Mouse (Mus musculus) splenic B cell, adult 2 months (primary cell): ENCODE measurements around the gene Rnf43.

Source experiments
- DNase-seq: peaks from one replicate; pipeline ENCODE4 v3.0.0-alpha.2; 2011; ENCODE audit warnings: low read depth, low spot score
- H3K27me3 ChIP-seq: 2 replicates; pipeline ENCODE4 v1.6.1; 2012; ENCODE audit warnings: mild to moderate bottlenecking, low read length, moderate library complexity, mixed read lengths; ENCODE audit not compliant: control insufficient read depth, poor library complexity, insufficient read depth, severe bottlenecking
- H3K36me3 ChIP-seq: 2 replicates; pipeline ENCODE4 v1.6.1; 2012; ENCODE audit warnings: mild to moderate bottlenecking, low read length, moderate library complexity, mixed read lengths; ENCODE audit not compliant: control insufficient read depth, poor library complexity, insufficient read depth, severe bottlenecking

Gene Rnf43

DNA sequence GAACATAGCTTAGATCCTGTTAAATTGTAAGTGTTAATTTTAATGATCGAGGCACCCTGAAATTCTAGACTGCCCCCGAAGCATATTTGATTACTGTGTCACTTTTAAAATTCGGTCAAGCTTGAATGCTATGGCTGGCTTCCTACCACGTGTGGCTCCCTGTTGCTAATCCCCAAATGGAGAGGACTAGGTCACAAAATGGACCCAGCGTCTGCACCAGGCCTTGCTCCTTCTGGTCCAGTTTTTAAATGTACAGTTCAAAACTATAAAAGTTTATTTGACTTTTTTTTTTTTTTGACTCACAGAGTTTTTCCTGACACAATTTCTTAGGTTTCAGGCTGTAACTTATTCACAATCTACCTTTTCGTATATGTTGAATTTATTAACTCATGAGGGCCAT, 2.7 kb downstream of the Rnf43 start:
- Histone ChIP-seq H3K36me3 (no peaks in the 10 kb centered on the region), H3K27me3 (no peaks in the 10 kb centered on the region)
- no peak for DNase-seq

- Histone ChIP-seq H3K27me3 (no peaks in the 10 kb centered on the region), H3K36me3 (no peaks in the 10 kb centered on the region)
- no peak for DNase-seq
Observed at GRCm38 (mm10) chr11:87665658-87666057, 3.1 kb downstream of the Rnf43 start.

- H3K27me3 ChIP-seq: no peaks in the 10 kb centered on the region
- no peaks in the 10 kb centered on the region for H3K36me3 ChIP-seq
- DNase-seq: no peak
Observed at GRCm38 (mm10) chr11:87666256-87667035, 3.9 kb downstream of the Rnf43 start.

DNA sequence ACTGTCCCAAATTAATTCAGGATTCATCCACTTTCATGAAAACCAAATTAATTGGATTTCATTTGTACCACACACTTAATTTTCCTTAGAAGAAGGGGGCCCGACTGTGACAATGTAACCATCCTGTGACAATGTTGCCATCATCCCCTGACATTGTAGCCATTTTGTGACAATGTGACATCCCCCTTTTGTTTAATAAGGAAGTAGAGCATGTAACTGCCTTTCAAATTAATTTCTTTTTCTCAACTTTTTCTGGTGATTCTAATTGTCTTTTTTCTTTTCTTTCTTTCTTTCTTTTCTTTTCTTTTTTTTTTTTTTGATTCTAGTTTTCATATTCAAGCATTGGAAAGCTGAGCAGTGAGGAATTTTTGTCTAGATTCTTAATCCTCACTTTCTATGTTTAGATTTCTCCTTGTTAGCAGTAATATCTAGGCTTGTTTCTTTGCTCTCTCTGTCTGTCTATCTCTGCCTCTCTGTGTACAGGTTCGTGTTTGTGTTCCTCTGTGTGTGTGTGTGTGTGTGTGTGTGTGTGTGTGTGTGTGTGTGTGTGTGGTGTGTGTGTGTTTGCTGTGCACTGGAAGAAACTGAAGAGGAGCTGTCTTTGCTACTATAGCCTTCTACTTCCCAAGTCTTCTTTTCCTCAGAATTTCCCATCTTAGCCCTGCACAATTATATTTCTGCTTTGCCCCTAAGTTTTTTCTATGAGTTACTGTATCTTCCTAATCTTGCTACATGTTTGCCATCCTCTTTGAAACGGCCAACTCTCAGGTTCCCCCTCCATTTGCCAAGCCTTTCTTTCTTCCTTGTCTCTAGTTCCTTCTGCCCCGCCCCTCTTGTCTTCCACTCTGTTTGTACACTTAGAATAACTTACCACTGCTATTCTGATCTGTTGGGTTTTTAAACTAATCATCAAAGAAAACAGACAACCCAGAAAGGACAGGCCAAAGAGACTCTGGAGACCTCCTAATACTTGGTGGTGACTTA, 4.9 kb downstream of the Rnf43 start:
- no peaks in the 10 kb centered on the region for H3K27me3 ChIP-seq
- no peaks in the 10 kb centered on the region for H3K36me3 ChIP-seq
- DNase-seq: no peak

DNA sequence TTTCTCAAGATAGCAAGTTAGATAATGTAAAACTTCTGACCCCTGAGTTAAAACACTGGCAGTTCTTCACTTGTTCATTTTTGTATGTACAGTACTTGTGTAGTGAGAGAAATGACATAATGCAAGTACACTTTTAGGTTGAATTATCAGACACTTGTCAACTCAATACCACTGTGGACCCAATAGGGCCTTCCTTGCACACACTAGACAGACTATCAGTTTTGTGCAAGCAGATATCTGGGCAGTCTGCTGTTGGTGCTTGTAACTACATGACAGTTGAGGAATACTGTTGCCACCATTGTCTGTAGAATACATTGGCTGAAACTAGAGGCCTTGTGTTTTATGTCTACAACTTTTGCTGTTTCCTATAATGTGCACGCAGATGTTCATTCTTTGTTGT, 10.8 kb downstream of the Rnf43 start:
- no peaks in the 10 kb centered on the region for H3K27me3 ChIP-seq
- DNase-seq: no peak
- no peaks in the 10 kb centered on the region for H3K36me3 ChIP-seq

GRCm38 (mm10) chr11:87675606-87676005, 13.1 kb downstream of the Rnf43 start:
- DNase-seq: no peak
- no peaks in the 10 kb centered on the region for H3K27me3 ChIP-seq
- H3K36me3 ChIP-seq: no peaks in the 10 kb centered on the region

- DNase-seq: no peak
- no peaks in the 10 kb centered on the region for H3K36me3 ChIP-seq
Observed at GRCm38 (mm10) chr11:87677756-87678155, 15.2 kb downstream of the Rnf43 start.

DNA sequence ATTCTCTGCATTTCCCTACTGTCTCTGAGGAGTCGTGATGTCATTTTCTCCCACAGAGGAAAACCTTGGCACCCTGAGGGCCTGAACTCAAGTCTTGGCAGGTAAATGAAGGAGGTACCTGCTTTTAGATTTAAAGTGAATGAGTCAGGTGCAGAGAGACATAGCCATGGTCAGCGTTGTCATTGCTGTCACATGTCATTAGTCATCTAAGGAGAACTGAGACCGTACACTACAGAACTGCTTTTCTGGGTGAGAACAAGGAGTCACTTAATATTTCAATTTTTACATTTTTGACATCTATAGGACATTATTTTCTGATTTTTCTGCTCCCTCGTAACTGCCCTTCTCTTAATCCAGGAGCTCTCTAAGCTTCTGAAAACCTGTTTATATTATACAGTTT, 16.0 kb downstream of the Rnf43 start:
- H3K27me3 ChIP-seq: no peaks in the 10 kb centered on the region
- H3K36me3 ChIP-seq: no peaks in the 10 kb centered on the region
- DNase-seq: no peak

More at GRCm38 (mm10) chr11:87677756-87678155, 15.2 kb downstream of the Rnf43 start:
- H3K27me3 ChIP-seq: no peaks in the 10 kb centered on the region

DNA sequence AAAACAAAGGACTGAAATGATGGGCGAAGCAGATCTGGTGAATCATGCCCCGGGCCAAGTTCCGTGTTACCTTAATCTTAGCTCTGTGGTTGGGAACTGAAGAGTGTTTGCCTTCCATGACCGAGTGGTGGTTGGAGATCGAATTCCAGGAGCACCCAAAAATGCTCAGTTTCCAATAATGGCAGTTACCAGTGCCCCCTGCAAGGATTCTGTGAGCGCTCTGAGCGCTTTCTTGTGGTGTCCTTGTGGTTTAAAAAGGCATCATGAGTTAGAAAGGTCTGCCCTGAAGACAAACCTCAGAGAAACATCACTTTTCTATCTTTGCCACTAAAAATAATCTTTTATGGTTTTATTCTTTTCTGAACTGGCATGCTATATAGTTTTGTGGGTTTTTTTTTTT, 16.5 kb downstream of the Rnf43 start:
- no peak for DNase-seq
- H3K27me3 ChIP-seq: no peaks in the 10 kb centered on the region
- no peaks in the 10 kb centered on the region for H3K36me3 ChIP-seq

GRCm38 (mm10) chr11:87680786-87681185, 18.3 kb downstream of the Rnf43 start:
- Histone ChIP-seq H3K27me3 (no peaks in the 10 kb centered on the region), H3K36me3 (no peaks in the 10 kb centered on the region)
- DNase-seq: no peak

DNA sequence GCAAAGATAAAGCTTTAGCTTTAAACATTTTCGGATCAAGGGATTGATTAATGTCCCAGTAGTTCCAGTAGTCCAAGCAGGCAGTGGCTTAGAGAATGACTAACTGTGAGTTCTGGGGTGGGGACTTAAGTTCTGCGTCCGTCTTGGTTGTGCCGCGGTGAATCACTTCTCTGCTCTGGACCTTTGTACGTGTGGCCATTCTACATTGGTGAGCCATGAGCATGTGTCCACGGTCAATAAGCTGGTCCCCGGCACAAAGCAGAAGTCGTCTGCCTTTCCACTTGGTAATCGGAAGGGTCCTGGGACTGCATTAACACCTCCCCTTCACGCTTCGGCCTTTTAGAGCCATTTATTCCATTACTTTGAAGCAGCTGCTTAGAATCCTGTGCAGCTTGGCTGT, 19.6 kb downstream of the Rnf43 start:
- Histone ChIP-seq H3K27me3 (no peaks in the 10 kb centered on the region), H3K36me3 (no peaks in the 10 kb centered on the region)
- no peak for DNase-seq

- DNase-seq: no peak
- no peaks in the 10 kb centered on the region for H3K27me3 ChIP-seq
- no peaks in the 10 kb centered on the region for H3K36me3 ChIP-seq
Observed at GRCm38 (mm10) chr11:87682838-87683571, 20.5 kb downstream of the Rnf43 start.

DNA sequence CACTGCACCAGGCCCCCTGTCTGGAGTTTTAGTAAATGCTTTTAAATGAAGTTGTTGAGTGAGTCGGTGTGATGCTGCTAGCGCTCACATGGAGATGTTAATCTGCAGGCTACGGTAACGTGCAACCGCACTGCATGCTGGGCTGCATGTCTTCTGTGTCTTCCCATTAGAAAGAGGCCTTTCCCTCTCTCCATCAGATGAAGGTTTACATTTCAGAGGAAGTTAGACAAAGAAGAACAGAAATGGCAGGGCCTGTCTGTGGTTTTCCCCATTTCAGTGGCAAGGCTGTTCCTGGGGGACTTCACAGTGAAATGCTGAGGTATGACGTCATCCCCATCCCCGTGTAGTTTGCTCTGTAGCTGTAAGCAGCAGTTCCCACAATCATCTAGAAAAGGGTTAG, 23.9 kb downstream of the Rnf43 start:
- peak; percentile 78 for DNase-seq
- Histone ChIP-seq H3K27me3 (no peaks in the 10 kb centered on the region), H3K36me3 (no peaks in the 10 kb centered on the region)

DNA sequence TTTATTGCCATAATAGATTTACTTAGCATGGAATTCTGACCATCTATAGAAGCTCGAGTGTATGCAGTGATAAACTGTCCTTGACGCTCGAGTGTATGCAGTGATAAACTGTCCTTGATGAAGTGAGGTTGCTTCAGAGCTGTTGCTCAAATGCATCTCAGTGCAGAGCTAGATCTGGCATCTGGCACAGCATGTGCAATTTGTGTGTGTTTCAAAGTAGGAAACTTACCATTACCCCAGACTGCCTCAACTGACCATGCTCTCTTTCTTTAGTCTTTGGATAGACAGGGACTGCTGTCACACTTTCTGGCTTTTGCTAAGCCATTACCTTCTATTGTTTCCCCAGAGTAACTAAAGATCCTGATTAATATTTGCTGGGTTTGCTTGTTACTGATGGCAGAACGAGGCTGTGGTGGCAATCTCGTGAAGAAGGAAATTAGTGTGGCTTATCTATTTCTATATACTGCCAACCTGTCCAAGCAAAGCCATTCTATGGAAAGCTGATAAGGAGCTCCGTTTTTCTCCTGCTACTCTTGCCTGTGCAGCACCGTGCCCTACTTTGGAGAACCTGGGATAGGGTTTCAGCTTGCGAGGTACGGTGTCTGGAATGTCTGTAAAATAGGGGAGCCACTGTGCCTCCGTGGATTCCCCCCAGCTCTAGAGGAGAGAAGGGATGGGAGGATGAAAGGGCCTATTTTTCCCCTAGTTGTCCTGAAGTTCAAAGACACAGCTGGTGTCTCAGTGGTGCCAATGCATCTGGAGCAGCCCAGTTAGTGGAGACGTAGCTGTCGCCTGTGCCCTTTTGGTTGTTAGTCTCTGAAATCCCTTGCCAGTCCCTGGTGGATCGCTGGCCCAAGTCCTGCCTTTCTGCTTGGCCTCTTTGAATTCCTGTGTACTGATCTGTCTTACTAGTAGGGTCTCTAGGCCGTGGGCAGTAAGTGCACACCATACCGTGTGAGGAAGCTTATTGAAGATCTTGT, 25.0 kb downstream of the Rnf43 start:
- H3K27me3 ChIP-seq: no peaks in the 10 kb centered on the region
- no peak for DNase-seq
- no peaks in the 10 kb centered on the region for H3K36me3 ChIP-seq
